Comparison of ENCODE assay signal across 10 mouse cellular contexts in genomic region chr2:121787767-121788166, GRCm38 (mm10). TPM values are rescaled to one million over a fixed set of nuclear protein-coding genes. Genes with fewer than 3 reads are reported as not detected.
DNase-seq lines count a peak whose midpoint lies in the region; ATAC-seq and TF ChIP-seq lines count a peak whose summit lies in the region.
"Had no signal": no experiment of that assay in that cellular context is flagged by ENCODE, and none has a peak within 500 bp of the region (broad histone marks: within the 10 kb centered on the region; RNA-seq: fewer than 3 reads in every experiment).

No protein-coding gene starts in this region.

- no peaks in the 10 kb centered on the region for H3K9me3 ChIP-seq in liver, postnatal 0 days (ENCODE audit: low read length)
- H3K9me3 ChIP-seq in embryonic facial prominence, embryonic 12.5 days: no peaks in the 10 kb centered on the region
- H3K9me3 ChIP-seq in liver, embryonic 15.5 days (replicated peaks): no peaks in the 10 kb centered on the region
- H3K9me3 ChIP-seq in hindbrain, embryonic 11.5 days (ENCODE audit: control insufficient read depth, low read length): no peaks in the 10 kb centered on the region

- no peak for ATAC-seq in liver, postnatal 0 days
- ATAC-seq in embryonic facial prominence, embryonic 12.5 days (ENCODE audit: insufficient number of reproducible peaks, insufficient read depth, low FRiP score, low TSS enrichment): no peak
- no peak; the same call in 1 of the 2 replicates for ATAC-seq in liver, embryonic 15.5 days (ENCODE audit: insufficient read depth)
- ATAC-seq in erythroblast, adult 5-6 weeks (replicated peaks; ENCODE audit: low FRiP score, poor library complexity, severe bottlenecking): no peak
- ATAC-seq in hindbrain, embryonic 11.5 days (ENCODE audit: low FRiP score): no peak

- no peak for TF ChIP-seq EP300 in liver, postnatal 0 days (IDR thresholded peaks at IDR 0.05; ENCODE audit: low read depth)

- no peaks in the 10 kb centered on the region for H3K36me3 ChIP-seq in liver, postnatal 0 days (replicated peaks; ENCODE audit: insufficient read depth, low read length)
- H3K36me3 ChIP-seq in embryonic facial prominence, embryonic 12.5 days: no peaks in the 10 kb centered on the region
- H3K36me3 ChIP-seq in liver, embryonic 15.5 days (replicated peaks): no peaks in the 10 kb centered on the region
- H3K36me3 ChIP-seq in hindbrain, embryonic 11.5 days (ENCODE audit: control insufficient read depth, insufficient read depth, low read length): no peaks in the 10 kb centered on the region

- no peak for TF ChIP-seq CTCF in liver, postnatal 0 days (IDR thresholded peaks at IDR 0.05; ENCODE audit: low read depth)

- H3K27me3 ChIP-seq in liver, postnatal 0 days (ENCODE audit: insufficient read depth, low read length): no peaks in the 10 kb centered on the region
- no peaks in the 10 kb centered on the region for H3K27me3 ChIP-seq in embryonic facial prominence, embryonic 12.5 days
- H3K27me3 ChIP-seq in liver, embryonic 15.5 days: no peaks in the 10 kb centered on the region
- H3K27me3 ChIP-seq in hindbrain, embryonic 11.5 days (ENCODE audit: control insufficient read depth, insufficient read depth, low read length): no peaks in the 10 kb centered on the region

- 40% methylated on average over 11 of the region's 13 CpGs for WGBS in liver, postnatal 0 days (ENCODE audit: insufficient replicate concordance)
- WGBS in embryonic facial prominence, embryonic 12.5 days: 48% methylated on average over 13 of the region's 13 CpGs
- WGBS in liver, embryonic 15.5 days (ENCODE audit: insufficient replicate concordance): 23% methylated on average over 13 of the region's 13 CpGs
- whole genome bisulfite sequencing in hindbrain, embryonic 11.5 days: 63% methylated on average over 13 of the region's 13 CpGs

- H3K4me1 ChIP-seq in liver, postnatal 0 days (ENCODE audit: insufficient read depth): no peaks in the 10 kb centered on the region
- H3K4me1 ChIP-seq in embryonic facial prominence, embryonic 12.5 days: peaks cover 11% of the 10 kb centered on the region
- H3K4me1 ChIP-seq in liver, embryonic 15.5 days (replicated peaks): no peaks in the 10 kb centered on the region
- no peaks in the 10 kb centered on the region for H3K4me1 ChIP-seq in hindbrain, embryonic 11.5 days (replicated peaks; ENCODE audit: control insufficient read depth, insufficient read depth, low read length)

- DNase-seq in liver (peak; percentile 59), MN1 (ENCODE audit: low spot score) (peak; percentile 74)
- DNase-seq in liver, postnatal 0 days: no peak
- DNase-seq in hindbrain, embryonic 11.5 days (ENCODE audit: low spot score): no peak
- no peak for DNase-seq in kidney, adult 9 months
- DNase-seq: right cerebral cortex, postnatal 14 days had no signal

- no peak overlapping the region for H3K27ac ChIP-seq in liver, postnatal 0 days (ENCODE audit: low read depth)
- H3K27ac ChIP-seq in embryonic facial prominence, embryonic 12.5 days: no peak overlapping the region
- no peak overlapping the region for H3K27ac ChIP-seq in liver, embryonic 15.5 days (replicated peaks)
- no peak overlapping the region for H3K27ac ChIP-seq in hindbrain, embryonic 11.5 days (ENCODE audit: low read depth, low read length)
- H3K27ac ChIP-seq: macrophage had no signal

- H3K4me3 ChIP-seq in liver, postnatal 0 days (ENCODE audit: low read depth, low read length): no peak overlapping the region
- no peak overlapping the region for H3K4me3 ChIP-seq in embryonic facial prominence, embryonic 12.5 days
- no peak overlapping the region for H3K4me3 ChIP-seq in liver, embryonic 15.5 days (replicated peaks)
- no peak overlapping the region for H3K4me3 ChIP-seq in hindbrain, embryonic 11.5 days (ENCODE audit: low read depth, low read length)

- no peak overlapping the region for H3K9ac ChIP-seq in liver, postnatal 0 days (replicated peaks)
- no peak overlapping the region for H3K9ac ChIP-seq in embryonic facial prominence, embryonic 12.5 days
- no peak overlapping the region for H3K9ac ChIP-seq in liver, embryonic 15.5 days
- no peak overlapping the region for H3K9ac ChIP-seq in hindbrain, embryonic 11.5 days (ENCODE audit: low read depth, low read length)

- H3K4me2 ChIP-seq in liver, postnatal 0 days (ENCODE audit: low read depth, low read length): no peak overlapping the region
- H3K4me2 ChIP-seq in embryonic facial prominence, embryonic 12.5 days (replicated peaks): peak overlapping the region; percentile 36
- H3K4me2 ChIP-seq in liver, embryonic 15.5 days: peak overlapping the region; percentile 25; the same call in 1 of the 2 replicates
- no peak overlapping the region for H3K4me2 ChIP-seq in hindbrain, embryonic 11.5 days (replicated peaks; ENCODE audit: low read depth, low read length)

RNA-seq across cellular contexts. Expression of gene Frmd5, which starts 19.1 kb away (rescaled TPM):
- polyA plus RNA-seq in liver, postnatal 0 days (2015; fragmentation: Nextera tagmentation; extraction: Ambion mirVana): 0.09 and 0.18 TPM in 2 replicates
- 3.8 and 4.0 TPM in 2 replicates for polyA plus RNA-seq in embryonic facial prominence, embryonic 12.5 days (2016; fragmentation: Nextera tagmentation; extraction: Ambion mirVana)
- polyA plus RNA-seq in liver, embryonic 15.5 days (2015; fragmentation: Nextera tagmentation; extraction: Ambion mirVana): 0.08 and 0.13 TPM in 2 replicates
- not detected in 2 replicates for total RNA-seq in erythroblast, adult 5-6 weeks (2015; ENCODE audit: low replicate concordance)
- total RNA-seq in erythroblast, adult 5-6 weeks (2017; ENCODE audit: low replicate concordance): not detected in 2 replicates
- polyA plus RNA-seq in hindbrain, embryonic 11.5 days (2014; fragmentation: Nextera tagmentation; extraction: Ambion mirVana): 17.9 and 18.5 TPM in 2 replicates
- polyA plus RNA-seq: macrophage had no signal

Comparison
In these comparisons a context has a peak if more than half of its experiments do, and no peak if none do; other contexts are left out.
1. DNase-seq: peak in liver (single experiment) and MN1 (single experiment); none in liver, postnatal 0 days (single experiment), hindbrain, embryonic 11.5 days (single experiment) and kidney, adult 9 months (single experiment).
2. H3K4me2 ChIP-seq: peak in embryonic facial prominence, embryonic 12.5 days (single experiment) and liver, embryonic 15.5 days (single experiment); none in liver, postnatal 0 days (single experiment) and hindbrain, embryonic 11.5 days (single experiment).